Mouse (Mus musculus): Measurements from ENCODE around the gene Gfy. TPM values are rescaled to one million over a fixed set of nuclear protein-coding genes. Genes with fewer than 3 reads are reported as not detected.

Gene Gfy
- polyA plus RNA-seq, 1 experiment from 2014 or later: not detected

GRCm38 (mm10) chr7:45160316-45160800 is 19.0 kb downstream of the Gfy start:
- H3K9ac ChIP-seq (ENCODE audit: low read length): no peak overlapping the region
- no peaks in the 10 kb centered on the region for H3K9me3 ChIP-seq (ENCODE audit: control insufficient read depth, low read length)
- H3K4me3 ChIP-seq (ENCODE audit: low read depth, low read length): no peak overlapping the region
- no peak for DNase-seq (ENCODE audit: low spot score)
- H3K27ac ChIP-seq (replicated peaks): no peak overlapping the region
- peaks cover 2% of the 10 kb centered on the region; the same call in 1 of the 2 replicates for H3K36me3 ChIP-seq (ENCODE audit: control insufficient read depth, insufficient read depth, low read length)
- H3K4me2 ChIP-seq (replicated peaks; ENCODE audit: low read depth): no peak overlapping the region
- no peak for ATAC-seq (ENCODE audit: low FRiP score, low TSS enrichment)
- TF ChIP-seq CTCF (IDR thresholded peaks at IDR 0.05; ENCODE audit: low read depth): no peak
- TF ChIP-seq EP300 (optimal IDR thresholded peaks at IDR 0.05): no peak
- 91% methylated on average over 6 of the region's 6 CpGs for WGBS
- peaks cover 4% of the 10 kb centered on the region; the same call in 1 of the 2 replicates for H3K4me1 ChIP-seq (replicated peaks; ENCODE audit: control insufficient read depth, insufficient read depth)
- peaks cover 7% of the 10 kb centered on the region; the same call in 1 of the 2 replicates for H3K27me3 ChIP-seq (ENCODE audit: control insufficient read depth, insufficient read depth, low read length)

GRCm38 (mm10) chr7:45158991-45159390 is 20.4 kb downstream of the Gfy start:
- Histone ChIP-seq H3K27me3 (ENCODE audit: control insufficient read depth, insufficient read depth, low read length) (no peaks in the 10 kb centered on the region), H3K9ac (ENCODE audit: low read length) (no peak overlapping the region), H3K4me3 (ENCODE audit: low read depth, low read length) (no peak overlapping the region), H3K9me3 (ENCODE audit: control insufficient read depth, low read length) (no peaks in the 10 kb centered on the region), H3K36me3 (ENCODE audit: control insufficient read depth, insufficient read depth, low read length) (peaks cover 2% of the 10 kb centered on the region; the same call in 1 of the 2 replicates), H3K4me2 (replicated peaks; ENCODE audit: low read depth) (no peak overlapping the region), H3K4me1 (replicated peaks; ENCODE audit: control insufficient read depth, insufficient read depth) (peaks cover 3% of the 10 kb centered on the region; the same call in 1 of the 2 replicates), H3K27ac (replicated peaks) (no peak overlapping the region)
- ATAC-seq (ENCODE audit: low FRiP score, low TSS enrichment) (no peak), DNase-seq (ENCODE audit: low spot score) (no peak)
- no peak for TF ChIP-seq EP300 (optimal IDR thresholded peaks at IDR 0.05)
- no peak for TF ChIP-seq CTCF (IDR thresholded peaks at IDR 0.05; ENCODE audit: low read depth)
- WGBS: 85% methylated on average over 6 of the region's 6 CpGs

GRCm38 (mm10) chr7:45157459-45157858 is 21.9 kb downstream of the Gfy start:
- DNase-seq (ENCODE audit: low spot score): no peak
- peaks cover 2% of the 10 kb centered on the region; the same call in 1 of the 2 replicates for H3K36me3 ChIP-seq (ENCODE audit: control insufficient read depth, insufficient read depth, low read length)
- no peaks in the 10 kb centered on the region for H3K27me3 ChIP-seq (ENCODE audit: control insufficient read depth, insufficient read depth, low read length)
- TF ChIP-seq CTCF (IDR thresholded peaks at IDR 0.05; ENCODE audit: low read depth) (no peak), EP300 (optimal IDR thresholded peaks at IDR 0.05) (no peak)
- no peaks in the 10 kb centered on the region for H3K9me3 ChIP-seq (ENCODE audit: control insufficient read depth, low read length)
- WGBS: 84% methylated on average over 14 of the region's 14 CpGs
- no peak overlapping the region for H3K4me3 ChIP-seq (ENCODE audit: low read depth, low read length)
- H3K27ac ChIP-seq (replicated peaks): no peak overlapping the region
- ATAC-seq (ENCODE audit: low FRiP score, low TSS enrichment): no peak
- no peaks in the 10 kb centered on the region; the same call in 1 of the 2 replicates for H3K4me1 ChIP-seq (replicated peaks; ENCODE audit: control insufficient read depth, insufficient read depth)
- no peak overlapping the region for H3K4me2 ChIP-seq (replicated peaks; ENCODE audit: low read depth)
- H3K9ac ChIP-seq (ENCODE audit: low read length): no peak overlapping the region

- Histone ChIP-seq H3K4me2 (replicated peaks; ENCODE audit: low read depth) (no peak overlapping the region), H3K27me3 (ENCODE audit: control insufficient read depth, insufficient read depth, low read length) (no peaks in the 10 kb centered on the region), H3K27ac (replicated peaks) (no peak overlapping the region), H3K36me3 (ENCODE audit: control insufficient read depth, insufficient read depth, low read length) (peaks cover 2% of the 10 kb centered on the region; the same call in 1 of the 2 replicates), H3K9ac (ENCODE audit: low read length) (no peak overlapping the region), H3K4me3 (ENCODE audit: low read depth, low read length) (no peak overlapping the region), H3K9me3 (ENCODE audit: control insufficient read depth, low read length) (no peaks in the 10 kb centered on the region), H3K4me1 (replicated peaks; ENCODE audit: control insufficient read depth, insufficient read depth) (peaks cover under 1% of the 10 kb centered on the region; the same call in 1 of the 2 replicates)
- DNase-seq (ENCODE audit: low spot score) (no peak), ATAC-seq (ENCODE audit: low FRiP score, low TSS enrichment) (no peak)
- 92% methylated on average over 15 of the region's 15 CpGs for WGBS
- TF ChIP-seq CTCF (IDR thresholded peaks at IDR 0.05; ENCODE audit: low read depth) (no peak), EP300 (optimal IDR thresholded peaks at IDR 0.05) (no peak)
These were observed 23.2 kb downstream of the Gfy start for GRCm38 (mm10) chr7:45156206-45156605.

- no peak for ATAC-seq (ENCODE audit: low FRiP score, low TSS enrichment)
- Histone ChIP-seq H3K27ac (replicated peaks) (peak overlapping the region; percentile 35; the same call in 1 of the 2 replicates), H3K4me2 (replicated peaks; ENCODE audit: low read depth) (no peak overlapping the region), H3K27me3 (ENCODE audit: control insufficient read depth, insufficient read depth, low read length) (no peaks in the 10 kb centered on the region), H3K9ac (ENCODE audit: low read length) (no peak overlapping the region), H3K36me3 (ENCODE audit: control insufficient read depth, insufficient read depth, low read length) (peaks cover 2% of the 10 kb centered on the region; the same call in 1 of the 2 replicates), H3K4me3 (ENCODE audit: low read depth, low read length) (no peak overlapping the region), H3K9me3 (ENCODE audit: control insufficient read depth, low read length) (no peaks in the 10 kb centered on the region), H3K4me1 (replicated peaks; ENCODE audit: control insufficient read depth, insufficient read depth) (peaks cover 6% of the 10 kb centered on the region; the same call in 1 of the 2 replicates)
- no peak for TF ChIP-seq CTCF (IDR thresholded peaks at IDR 0.05; ENCODE audit: low read depth)
- no peak for TF ChIP-seq EP300 (optimal IDR thresholded peaks at IDR 0.05)
- DNase-seq (ENCODE audit: low spot score): peak; percentile 38
- WGBS: 83% methylated on average over 9 of the region's 9 CpGs
These were observed 23.8 kb downstream of the Gfy start for GRCm38 (mm10) chr7:45155590-45155989.

GRCm38 (mm10) chr7:45154993-45155514 is 24.3 kb downstream of the Gfy start:
- ATAC-seq (ENCODE audit: low FRiP score, low TSS enrichment) (peak; percentile 41), DNase-seq (ENCODE audit: low spot score) (peak; percentile 69)
- Histone ChIP-seq H3K4me1 (replicated peaks; ENCODE audit: control insufficient read depth, insufficient read depth) (peaks cover 6% of the 10 kb centered on the region; the same call in 1 of the 2 replicates), H3K27ac (replicated peaks) (peak overlapping the region; percentile 35; the same call in 1 of the 2 replicates), H3K4me2 (replicated peaks; ENCODE audit: low read depth) (peak overlapping the region; percentile 68), H3K36me3 (ENCODE audit: control insufficient read depth, insufficient read depth, low read length) (no peaks in the 10 kb centered on the region; the same call in 1 of the 2 replicates), H3K4me3 (ENCODE audit: low read depth, low read length) (peak overlapping the region; percentile 66; the same call in 1 of the 2 replicates), H3K27me3 (ENCODE audit: control insufficient read depth, insufficient read depth, low read length) (no peaks in the 10 kb centered on the region), H3K9ac (ENCODE audit: low read length) (no peak overlapping the region), H3K9me3 (ENCODE audit: control insufficient read depth, low read length) (no peaks in the 10 kb centered on the region)
- WGBS: 67% methylated on average over 12 of the region's 12 CpGs
- no peak for TF ChIP-seq EP300 (optimal IDR thresholded peaks at IDR 0.05)
- TF ChIP-seq CTCF (IDR thresholded peaks at IDR 0.05; ENCODE audit: low read depth): peak; percentile 74
